Mouse (Mus musculus): ENCODE results near the gene Srrd.

- TF ChIP-seq GATA1 (IDR thresholded peaks at IDR 0.05; ENCODE audit: low read length) (no peak), TAL1 (IDR thresholded peaks at IDR 0.05; ENCODE audit: low read length) (no peak)
Measured at GRCm38 (mm10) chr5:112377380-112377779, 34.5 kb upstream of the Srrd start.
